Mouse (Mus musculus) granulocyte monocyte progenitor cell, adult 5-6 weeks (primary cell): ENCODE measurements around the gene Hoxb3. TPM values are rescaled to one million over a fixed set of nuclear protein-coding genes. Genes with fewer than 3 reads are reported as not detected.

ENCODE experiments used
- ATAC-seq: replicated peaks from 2 replicates; pipeline ENCODE4 v1.8.0; 2016; ENCODE audit warnings: mild to moderate bottlenecking, moderate TSS enrichment, inconsistent platforms; ENCODE audit not compliant: poor library complexity, severe bottlenecking
- total RNA-seq, 2 experiments: library from RNA; stranded (forward) in 1 of 2; stranded (reverse) in 1 of 2; fragments of 200-712, 200-1000 nt in 1 of 2; fragments of >200 nt in 1 of 2; fragmentation: Nextera tagmentation in 1 of 2; gene quantifications; 2 replicates each; pipeline ENCODE4 v1.2.3; 2014 to 2017

Gene Hoxb3
- total RNA-seq, 2 experiments from 2014 or later, result 0.05 to 7.8 TPM

DNA sequence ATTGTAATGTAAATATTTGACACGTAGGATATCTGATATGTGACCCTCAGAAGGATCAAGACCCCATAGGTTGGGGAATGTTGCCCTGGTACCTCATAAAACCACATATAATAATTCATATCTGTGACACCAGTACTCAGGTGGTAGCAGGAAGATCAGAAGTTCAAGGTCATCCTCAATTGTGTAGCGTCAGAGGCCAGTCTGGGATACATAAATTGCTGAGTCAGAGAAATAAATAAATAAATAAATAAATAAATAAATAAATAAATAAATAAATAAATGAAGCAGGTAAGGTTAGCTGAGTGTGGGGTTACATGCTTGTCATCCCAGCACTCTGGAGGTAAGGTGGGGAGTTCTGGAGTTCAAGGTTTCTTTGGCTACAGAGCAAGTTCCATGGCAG is 64.5 kb downstream of the Hoxb3 start:
- no peak for ATAC-seq

- ATAC-seq, result no peak
Measured at GRCm38 (mm10) chr11:96396772-96397626, 73.9 kb downstream of the Hoxb3 start.

Other genes starting within 250 kb of the Hoxb3 start
- 618 and 720 TPM in 2 replicates for gene Atp5g1, start 247.7 kb upstream of the Hoxb3 start, total RNA-seq (2014; fragmentation: Nextera tagmentation)
- gene Atp5g1, start 247.7 kb upstream of the Hoxb3 start, total RNA-seq (2017), result 72.3 and 102 TPM in 2 replicates
- gene Calcoco2, start 211.4 kb upstream of the Hoxb3 start, total RNA-seq (2014; fragmentation: Nextera tagmentation), result not detected in 2 replicates
- gene Calcoco2, start 211.4 kb upstream of the Hoxb3 start, total RNA-seq (2017), result not detected in 2 replicates
- gene Ttll6, start 189.5 kb upstream of the Hoxb3 start, total RNA-seq (2014; fragmentation: Nextera tagmentation), result not detected in 2 replicates
- gene Ttll6, start 189.5 kb upstream of the Hoxb3 start, total RNA-seq (2017), result not detected in 2 replicates
- gene Hoxb13, start 129.0 kb upstream of the Hoxb3 start, total RNA-seq (2014; fragmentation: Nextera tagmentation), result not detected in 2 replicates
- gene Hoxb13, start 129.0 kb upstream of the Hoxb3 start, total RNA-seq (2017), result not detected in 2 replicates
- gene Hoxb9, start 51.9 kb upstream of the Hoxb3 start, total RNA-seq (2014; fragmentation: Nextera tagmentation), result not detected in 2 replicates
- not detected in 2 replicates for gene Hoxb9, start 51.9 kb upstream of the Hoxb3 start, total RNA-seq (2017)
- not detected in 2 replicates for gene Hoxb8, start 41.4 kb upstream of the Hoxb3 start, total RNA-seq (2014; fragmentation: Nextera tagmentation)
- not detected in 2 replicates for gene Hoxb8, start 41.4 kb upstream of the Hoxb3 start, total RNA-seq (2017)
- not detected in 2 replicates for gene Hoxb7, start 36.7 kb upstream of the Hoxb3 start, total RNA-seq (2014; fragmentation: Nextera tagmentation)
- gene Hoxb7, start 36.7 kb upstream of the Hoxb3 start, total RNA-seq (2017), result not detected in 2 replicates
- gene Hoxb6, start 30.9 kb upstream of the Hoxb3 start, total RNA-seq (2014; fragmentation: Nextera tagmentation), result not detected in 2 replicates
- not detected in 2 replicates for gene Hoxb6, start 30.9 kb upstream of the Hoxb3 start, total RNA-seq (2017)
- not detected in 2 replicates for gene Hoxb5, start 20.0 kb upstream of the Hoxb3 start, total RNA-seq (2014; fragmentation: Nextera tagmentation)
- gene Hoxb5, start 20.0 kb upstream of the Hoxb3 start, total RNA-seq (2017), result 0.05 TPM in 1 of 2 replicates, not detected in the other
- gene Hoxb4, start 5.1 kb upstream of the Hoxb3 start, total RNA-seq (2014; fragmentation: Nextera tagmentation), result 2.6 and 3.8 TPM in 2 replicates
- 1.9 and 2.3 TPM in 2 replicates for gene Hoxb4, start 5.1 kb upstream of the Hoxb3 start, total RNA-seq (2017)
- 1.7 TPM in 1 of 2 replicates, not detected in the other for gene Hoxb2, start 27.2 kb downstream of the Hoxb3 start, total RNA-seq (2014; fragmentation: Nextera tagmentation)
- 0.26 TPM in 1 of 2 replicates, not detected in the other for gene Hoxb2, start 27.2 kb downstream of the Hoxb3 start, total RNA-seq (2017)
- not detected in 2 replicates for gene Hoxb1, start 42.4 kb downstream of the Hoxb3 start, total RNA-seq (2014; fragmentation: Nextera tagmentation)
- gene Hoxb1, start 42.4 kb downstream of the Hoxb3 start, total RNA-seq (2017), result not detected in 2 replicates
- gene Skap1, start 141.3 kb downstream of the Hoxb3 start, total RNA-seq (2014; fragmentation: Nextera tagmentation), result not detected in 2 replicates
- gene Skap1, start 141.3 kb downstream of the Hoxb3 start, total RNA-seq (2017), result 0.22 and 0.98 TPM in 2 replicates